Mouse (Mus musculus) lung, postnatal 36 days (tissue): ENCODE results near the gene Arhgap33.

Experiments used
- DNase-seq: peaks from one replicate; pipeline ENCODE4 v3.0.0; 2022; ENCODE audit warnings: mixed read lengths

Gene Arhgap33

GRCm38 (mm10) chr7:30534633-30535577, at the start of gene Arhgap33:
TSS of gene Arhgap33 (minus strand) at chr7:30535060.
- peak; percentile 98 for DNase-seq

- no peak for DNase-seq
These were observed 49.5 kb upstream of the Arhgap33 start for GRCm38 (mm10) chr7:30584339-30584738.

- no peak for DNase-seq
These were observed 46.7 kb upstream of the Arhgap33 start for GRCm38 (mm10) chr7:30581547-30581946.

GRCm38 (mm10) chr7:30579950-30580349, 45.1 kb upstream of the Arhgap33 start:
- DNase-seq = no peak

- peak; percentile 56 for DNase-seq
These were observed 38.1 kb upstream of the Arhgap33 start for GRCm38 (mm10) chr7:30572969-30573368.

- no peak for DNase-seq
These were observed 37.5 kb upstream of the Arhgap33 start for GRCm38 (mm10) chr7:30572389-30572788.

- no peak for DNase-seq
These were observed 32.7 kb upstream of the Arhgap33 start for GRCm38 (mm10) chr7:30567555-30567954.

- no peak for DNase-seq
These were observed 31.2 kb upstream of the Arhgap33 start for GRCm38 (mm10) chr7:30566033-30566432.

- no peak for DNase-seq
These were observed 30.2 kb upstream of the Arhgap33 start, which contains the start of gene Igflr1 for GRCm38 (mm10) chr7:30564970-30565571. TSS of gene Igflr1 (plus strand) at chr7:30565427.

GRCm38 (mm10) chr7:30563906-30564280, 29.0 kb upstream of the Arhgap33 start:
- DNase-seq = no peak

- peak; percentile 99 for DNase-seq
These were observed 28.5 kb upstream of the Arhgap33 start, which contains the start of the genes U2af1l4, Gm49396 and Psenen for GRCm38 (mm10) chr7:30563117-30563905. TSS of gene U2af1l4 (plus strand) at chr7:30563301. TSS of gene Gm49396 (plus strand) at chr7:30563344. TSS of gene Psenen (minus strand) at chr7:30563627.

GRCm38 (mm10) chr7:30562526-30563116, 27.8 kb upstream of the Arhgap33 start:
- DNase-seq = no peak

GRCm38 (mm10) chr7:30560296-30560695, 25.4 kb upstream of the Arhgap33 start:
- no peak for DNase-seq

- DNase-seq = peak; percentile 100
These were observed 24.6 kb upstream of the Arhgap33 start, which contains the start of gene Lin37 for GRCm38 (mm10) chr7:30559443-30559954. TSS of gene Lin37 (minus strand) at chr7:30559838.

GRCm38 (mm10) chr7:30558656-30559442, 24.0 kb upstream of the Arhgap33 start:
- DNase-seq = no peak

GRCm38 (mm10) chr7:30557901-30558514, 23.1 kb upstream of the Arhgap33 start:
- no peak for DNase-seq

- DNase-seq = no peak
These were observed 22.2 kb upstream of the Arhgap33 start for GRCm38 (mm10) chr7:30556894-30557536.

GRCm38 (mm10) chr7:30553810-30554584, 19.1 kb upstream of the Arhgap33 start:
- DNase-seq = no peak

- peak; percentile 35 for DNase-seq
These were observed 18.2 kb upstream of the Arhgap33 start for GRCm38 (mm10) chr7:30553021-30553589.
